Mouse (Mus musculus) thymus, adult 2 months (tissue): ENCODE results near the gene Olfr356. TPM values are rescaled to one million over a fixed set of nuclear protein-coding genes. Genes with fewer than 3 reads are reported as not detected.

ENCODE experiments used
- DNase-seq: peaks from one replicate; pipeline ENCODE4 v3.0.0; 2021
- H3K27ac ChIP-seq: fragments of 200-500 bp; 2 replicates; pipeline ENCODE4 v1.5.1; 2012; ENCODE audit warnings: low read length, control low read depth; ENCODE audit not compliant: control insufficient read depth, insufficient read depth
- H3K27me3 ChIP-seq: fragments of 200-500 bp; 2 replicates; pipeline ENCODE4 v1.6.1; 2012; ENCODE audit warnings: mild to moderate bottlenecking, low read length, moderate library complexity, mixed read lengths; ENCODE audit not compliant: control insufficient read depth, insufficient read depth
- H3K36me3 ChIP-seq: fragments of 200-500 bp; 2 replicates; pipeline ENCODE4 v1.6.1; 2012; ENCODE audit warnings: mild to moderate bottlenecking, low read length, moderate library complexity; ENCODE audit not compliant: control insufficient read depth, insufficient read depth
- H3K4me1 ChIP-seq: fragments of 200-500 bp; replicated peaks from 2 replicates; pipeline ENCODE4 v1.6.1; 2012; ENCODE audit warnings: low read length; ENCODE audit not compliant: control insufficient read depth, insufficient read depth
- H3K4me3 ChIP-seq: fragments of 200-500 bp; 2 replicates; pipeline ENCODE4 v1.5.1; 2012; ENCODE audit warnings: mild to moderate bottlenecking, low read length, control low read depth, moderate library complexity; ENCODE audit not compliant: control insufficient read depth, insufficient read depth
- CTCF ChIP-seq: fragments of 200-500 bp; IDR thresholded peaks from 2 replicates; pipeline ENCODE4 v1.5.1; 2012; ENCODE audit warnings: mild to moderate bottlenecking, control low read depth, low read length, moderate library complexity, borderline replicate concordance; ENCODE audit not compliant: control insufficient read depth, poor library complexity, insufficient read depth; ENCODE audit errors: extremely low read depth
- POLR2A ChIP-seq: fragments of 200-500 bp; IDR thresholded peaks from 2 replicates; pipeline ENCODE4 v1.6.1; 2012; ENCODE audit warnings: mild to moderate bottlenecking, low read length, control low read depth, moderate library complexity; ENCODE audit not compliant: control insufficient read depth, poor library complexity, insufficient read depth; ENCODE audit errors: extremely low read depth
- WGBS: fragments of 180-500 bp; shearing (Covaris S2); methylation state at CpG from one replicate; pipeline ENCODE4 v1.1.7; 2018; 5-methylcytosine and 5-hydroxymethylcytosine counted together
- polyA plus RNA-seq: library from polyadenylated mRNA; depleted of rRNA; stranded (reverse); fragments of >200 nt; gene quantifications from 2 replicates; pipeline ENCODE4 v1.2.3, GENCODE M21; 2012; rRNA removed

Gene Olfr356
- polyA plus RNA-seq: not detected in 2 replicates

DNA sequence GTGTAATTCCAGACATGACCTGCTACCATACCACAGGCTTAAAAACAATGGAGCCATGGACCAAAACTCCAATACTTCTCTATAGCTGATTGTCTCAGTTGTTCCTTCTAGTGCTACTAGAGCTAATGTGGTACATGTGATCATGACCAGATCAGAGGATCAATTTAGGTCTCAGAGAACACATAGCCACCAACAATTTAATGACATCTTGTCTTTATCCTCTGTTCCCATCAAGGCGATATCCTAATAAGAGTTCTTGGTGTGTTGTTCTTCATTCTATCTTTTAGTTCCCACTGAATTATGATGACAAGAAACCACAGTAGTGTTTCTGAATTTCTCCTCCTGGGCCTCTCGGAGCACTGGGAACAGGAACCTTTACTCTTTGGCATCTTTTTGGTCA, at the start of gene Olfr356:
Gene Olfr356 (plus strand): TSS at position 301 of the 400 bp plus-strand sequence.
- Histone ChIP-seq H3K27ac (no peak within 1 kb of the TSS), H3K4me3 (no peak within 1 kb of the TSS), H3K36me3 (no peaks in the 10 kb centered on the region), H3K4me1 (no peaks in the 10 kb centered on the region), H3K27me3 (no peaks in the 10 kb centered on the region)
- TF ChIP-seq CTCF: no peak
- TF ChIP-seq POLR2A: no peak
- WGBS: 92% methylated on average over 2 of the region's 2 CpGs
- no peak for DNase-seq

DNA sequence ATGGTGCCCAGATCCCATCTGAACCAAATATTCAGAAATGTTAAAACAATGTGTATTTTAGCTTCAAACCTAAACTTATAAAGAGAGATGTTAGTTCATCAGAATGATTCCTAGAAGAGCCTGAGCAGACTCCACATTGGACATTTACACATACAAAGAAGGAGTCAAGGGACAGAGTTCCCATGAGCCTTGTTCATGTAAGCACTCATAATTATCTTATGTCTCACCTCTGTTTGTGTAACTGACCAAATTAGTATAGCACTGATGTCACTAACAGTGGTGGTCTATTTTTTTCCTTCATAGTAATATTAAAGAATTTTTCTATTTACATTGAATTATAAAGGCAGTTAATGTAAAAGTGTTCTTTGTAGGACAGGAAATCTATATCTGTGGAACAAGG, 44.1 kb upstream of the Olfr356 start, which contains the start of gene Olfr353:
Gene Olfr353 (minus strand): TSS at position 101 of the 400 bp plus-strand sequence.
- no peak within 1 kb of the TSS for H3K4me3 ChIP-seq
- no peaks in the 10 kb centered on the region for H3K36me3 ChIP-seq
- H3K27ac ChIP-seq: no peak within 1 kb of the TSS
- H3K4me1 ChIP-seq: no peaks in the 10 kb centered on the region
- no peak for DNase-seq
- no peaks in the 10 kb centered on the region for H3K27me3 ChIP-seq
- TF ChIP-seq POLR2A (no peak), CTCF (no peak)

DNA sequence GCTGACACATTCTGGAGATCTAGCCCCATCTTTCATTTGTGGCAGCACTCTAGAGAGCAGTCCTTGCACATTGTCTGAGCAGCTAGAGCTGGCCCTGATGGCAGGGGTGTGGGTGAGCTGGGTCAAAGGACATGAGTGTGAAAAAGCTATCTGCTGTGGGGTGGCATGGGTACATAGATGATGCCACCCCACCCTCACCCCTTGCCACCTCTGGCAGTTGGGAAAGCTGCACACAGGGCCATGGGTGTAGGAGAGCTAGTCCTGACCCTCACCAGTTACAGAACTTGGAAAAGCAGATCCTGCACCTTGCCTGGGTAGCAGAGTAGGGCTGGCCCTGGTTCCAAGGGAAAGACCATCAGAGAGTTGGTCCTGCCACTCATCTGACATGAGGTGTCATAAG, 39.8 kb upstream of the Olfr356 start:
- Histone ChIP-seq H3K4me3 (no peak overlapping the region), H3K36me3 (no peaks in the 10 kb centered on the region), H3K4me1 (no peaks in the 10 kb centered on the region), H3K27ac (no peak overlapping the region), H3K27me3 (no peaks in the 10 kb centered on the region)
- DNase-seq: no peak
- TF ChIP-seq POLR2A (no peak), CTCF (no peak)

DNA sequence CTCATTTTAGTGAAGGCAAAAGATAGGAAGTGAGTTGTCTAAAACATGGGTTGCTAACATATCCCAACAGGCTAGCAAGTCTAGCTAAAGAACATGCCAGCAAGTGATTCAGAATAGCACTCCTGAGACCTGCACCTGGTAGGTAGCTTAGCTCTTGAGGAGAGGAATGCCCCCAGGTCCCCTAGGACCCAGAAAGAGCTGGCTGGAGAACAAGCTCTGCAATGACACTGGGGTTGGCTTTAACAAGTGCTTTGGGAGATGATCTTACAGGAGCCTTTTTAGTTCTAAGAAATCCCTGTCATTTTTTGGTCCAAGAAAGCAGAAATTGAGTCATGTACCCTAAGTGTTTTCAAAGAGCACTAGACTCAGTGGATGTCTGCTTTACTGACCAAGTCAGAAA, 31.5 kb upstream of the Olfr356 start, which contains the start of gene Olfr354:
Gene Olfr354 (plus strand): TSS at position 301 of the 400 bp plus-strand sequence.
- H3K27me3 ChIP-seq: no peaks in the 10 kb centered on the region
- no peak within 1 kb of the TSS for H3K4me3 ChIP-seq
- no peaks in the 10 kb centered on the region for H3K36me3 ChIP-seq
- H3K27ac ChIP-seq: no peak within 1 kb of the TSS
- no peaks in the 10 kb centered on the region for H3K4me1 ChIP-seq
- TF ChIP-seq CTCF (no peak), POLR2A (no peak)
- no peak for DNase-seq

DNA sequence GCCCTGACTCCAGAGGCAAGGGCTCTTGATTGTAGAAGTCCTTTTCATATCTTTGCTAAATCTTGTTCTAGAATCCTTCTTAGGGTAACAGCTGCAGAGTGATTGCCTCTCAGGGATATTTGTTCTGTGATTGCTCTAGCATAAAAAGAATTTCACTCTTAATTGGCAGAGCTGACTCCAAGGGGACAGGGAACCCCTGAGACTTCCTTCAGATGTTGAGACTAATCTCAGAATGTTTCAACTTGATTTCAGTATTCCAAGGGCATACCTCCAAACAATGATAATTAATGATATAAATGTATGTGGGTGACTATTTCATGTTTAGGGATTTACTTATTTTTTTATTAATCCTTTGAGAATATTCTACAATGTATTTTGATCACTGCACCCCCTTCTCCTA, 8.1 kb upstream of the Olfr356 start, which contains the start of gene Olfr355:
Gene Olfr355 (minus strand): TSS at position 101 of the 400 bp plus-strand sequence.
- no peak for DNase-seq

More for the DNA sequence above, 8.1 kb upstream of the Olfr356 start, which contains the start of gene Olfr355:
- no peak within 1 kb of the TSS for H3K4me3 ChIP-seq
- no peaks in the 10 kb centered on the region for H3K27me3 ChIP-seq
- no peaks in the 10 kb centered on the region for H3K4me1 ChIP-seq
- TF ChIP-seq POLR2A (no peak), CTCF (no peak)
- H3K27ac ChIP-seq: no peak within 1 kb of the TSS
- no peaks in the 10 kb centered on the region for H3K36me3 ChIP-seq

Other genes starting within 250 kb of the Olfr356 start
- not detected in 2 replicates for gene Olfr347, start 205.2 kb upstream of the Olfr356 start, polyA plus RNA-seq
- not detected in 2 replicates for gene Olfr348, start 152.8 kb upstream of the Olfr356 start, polyA plus RNA-seq
- gene Olfr50, start 146.6 kb upstream of the Olfr356 start, polyA plus RNA-seq: not detected in 2 replicates
- not detected in 2 replicates for gene Olfr3, start 120.1 kb upstream of the Olfr356 start, polyA plus RNA-seq
- gene Olfr350, start 90.8 kb upstream of the Olfr356 start, polyA plus RNA-seq: not detected in 2 replicates
- not detected in 2 replicates for gene Olfr351, start 74.5 kb upstream of the Olfr356 start, polyA plus RNA-seq
- gene Olfr352, start 68.7 kb upstream of the Olfr356 start, polyA plus RNA-seq: not detected in 2 replicates
- gene Olfr353, start 44.2 kb upstream of the Olfr356 start, polyA plus RNA-seq: not detected in 2 replicates
- not detected in 2 replicates for gene Olfr354, start 31.4 kb upstream of the Olfr356 start, polyA plus RNA-seq
- not detected in 2 replicates for gene Olfr355, start 8.2 kb upstream of the Olfr356 start, polyA plus RNA-seq
- not detected in 2 replicates for gene Olfr357, start 56.7 kb downstream of the Olfr356 start, polyA plus RNA-seq
- gene Olfr358, start 72.2 kb downstream of the Olfr356 start, polyA plus RNA-seq: not detected in 2 replicates
- not detected in 2 replicates for gene Olfr360, start 128.6 kb downstream of the Olfr356 start, polyA plus RNA-seq
- gene Olfr361, start 152.2 kb downstream of the Olfr356 start, polyA plus RNA-seq: not detected in 2 replicates
- gene Olfr362, start 180.8 kb downstream of the Olfr356 start, polyA plus RNA-seq: not detected in 2 replicates
- gene Olfr364-ps1, start 202.2 kb downstream of the Olfr356 start, polyA plus RNA-seq: not detected in 2 replicates